Mouse (Mus musculus) heart, adult 18-20 months (tissue): ENCODE data around the gene Slc38a5. TPM values are rescaled to one million over a fixed set of nuclear protein-coding genes. Genes with fewer than 3 reads are reported as not detected.

ENCODE experiments used
- DNase-seq, 2 experiments: peaks; one replicate each; pipeline ENCODE4 v3.0.0; 2021 to 2022; ENCODE audit warnings: mixed read lengths in 1 of 2
- long read RNA-seq, 2 experiments: library from polyadenylated mRNA; stranded (forward); transcript quantifications; one replicate each; pipeline ENCODE4 v2.0.0; 2021
- total RNA-seq, 2 experiments: library from RNA; stranded (reverse); gene quantifications; 2 replicates each; pipeline ENCODE4 v1.2.3; 2021

The Slc38a5 gene
- total RNA-seq = under 1 TPM; 0.36 to 0.67 TPM
- long read RNA-seq, experiment 1, partial matches to known transcripts = 1 of 1 reads
- long read RNA-seq, experiment 1, other reads (novel, unspliced or antisense) = 0 of 1 reads
- long read RNA-seq, experiment 2 = 0 reads

- DNase-seq = no peak
Observed at GRCm38 (mm10) chrX:8271083-8271820, at the start of gene Slc38a5. Gene Slc38a5, plus strand, starts transcription at chrX:8271133.

GRCm38 (mm10) chrX:8222296-8222677 lies 48.6 kb upstream of the Slc38a5 start:
- no peak for DNase-seq

- DNase-seq = peak; percentile 20 to 27
Observed at GRCm38 (mm10) chrX:8222678-8223421, 48.1 kb upstream of the Slc38a5 start.

GRCm38 (mm10) chrX:8223473-8223872 lies 47.5 kb upstream of the Slc38a5 start:
- no peak for DNase-seq

GRCm38 (mm10) chrX:8230272-8230671 lies 40.7 kb upstream of the Slc38a5 start:
- no peak for DNase-seq

- DNase-seq = no peak
Observed at GRCm38 (mm10) chrX:8233602-8234001, 37.3 kb upstream of the Slc38a5 start.

GRCm38 (mm10) chrX:8236704-8237103 lies 34.2 kb upstream of the Slc38a5 start:
- DNase-seq = no peak

- DNase-seq = no peak
Observed at GRCm38 (mm10) chrX:8238804-8239395, 32.0 kb upstream of the Slc38a5 start.

GRCm38 (mm10) chrX:8247680-8248079 lies 23.3 kb upstream of the Slc38a5 start:
- no peak for DNase-seq

GRCm38 (mm10) chrX:8248542-8249120 lies 22.3 kb upstream of the Slc38a5 start:
- DNase-seq = no peak

GRCm38 (mm10) chrX:8251789-8252333 lies 19.1 kb upstream of the Slc38a5 start:
- no peak for DNase-seq

GRCm38 (mm10) chrX:8252334-8253285 lies 18.3 kb upstream of the Slc38a5 start, which contains the start of gene Ftsj1:
Gene Ftsj1, minus strand, starts transcription at chrX:8252406.
- DNase-seq = peak; percentile 89 to 91

- DNase-seq = no peak
Observed at GRCm38 (mm10) chrX:8253711-8254110, 17.2 kb upstream of the Slc38a5 start.

- no peak for DNase-seq
Observed at GRCm38 (mm10) chrX:8255807-8256206, 15.1 kb upstream of the Slc38a5 start.

GRCm38 (mm10) chrX:8259478-8259877 lies 11.5 kb upstream of the Slc38a5 start:
- DNase-seq = no peak

- no peak for DNase-seq
Observed at GRCm38 (mm10) chrX:8263156-8263804, 7.7 kb upstream of the Slc38a5 start.

- no peak for DNase-seq
Observed at GRCm38 (mm10) chrX:8264222-8264621, 6.7 kb upstream of the Slc38a5 start.

GRCm38 (mm10) chrX:8272000-8272399 lies 1.1 kb downstream of the Slc38a5 start:
- no peak for DNase-seq

GRCm38 (mm10) chrX:8274056-8274455 lies 3.1 kb downstream of the Slc38a5 start:
- DNase-seq = peak in 1 of 2 experiments; percentile 1

GRCm38 (mm10) chrX:8288621-8289020 lies 17.7 kb downstream of the Slc38a5 start:
- DNase-seq = no peak
